Mouse (Mus musculus): ENCODE data around the gene Txn1.

GRCm38 (mm10) chr4:57915216-57915965, 40.8 kb downstream of the Txn1 start:
- no peak for TF ChIP-seq TAL1 (IDR thresholded peaks at IDR 0.05; ENCODE audit: low read length)
- no peak for TF ChIP-seq GATA1 (IDR thresholded peaks at IDR 0.05; ENCODE audit: low read length)
